Mouse (Mus musculus) intestine, postnatal 0 days (tissue): ENCODE results near the gene Cyth2. TPM values are rescaled to one million over a fixed set of nuclear protein-coding genes. Genes with fewer than 3 reads are reported as not detected.

Experiments
- ATAC-seq: fragments of 200-750 bp; cut with Nextera tagmentation; 2 replicates; pipeline ENCODE4 v1.8.0; 2017; ENCODE audit warnings: mild to moderate bottlenecking, moderate TSS enrichment, moderate library complexity
- H3K27ac ChIP-seq: fragments of 300-500 bp; sonication (generic); 2 replicates; pipeline ENCODE4 v1.5.1; 2014; ENCODE audit warnings: mild to moderate bottlenecking, low read depth, low read length, moderate library complexity
- H3K27me3 ChIP-seq: fragments of 300-500 bp; sonication (generic); replicated peaks from 2 replicates; pipeline ENCODE4 v1.6.1; 2014; ENCODE audit warnings: low read length, mixed read lengths; ENCODE audit not compliant: control insufficient read depth, insufficient read depth
- H3K36me3 ChIP-seq: fragments of 300-500 bp; sonication (generic); 2 replicates; pipeline ENCODE4 v1.6.1; 2014; ENCODE audit warnings: mild to moderate bottlenecking, moderate library complexity; ENCODE audit not compliant: control insufficient read depth, insufficient read depth
- H3K4me1 ChIP-seq: fragments of 300-500 bp; sonication (generic); replicated peaks from 2 replicates; pipeline ENCODE4 v1.6.1; 2014; ENCODE audit warnings: antibody characterized with exemption, low read length, mixed read lengths; ENCODE audit not compliant: control insufficient read depth, insufficient read depth
- H3K4me2 ChIP-seq: fragments of 300-500 bp; sonication (generic); replicated peaks from 2 replicates; pipeline ENCODE4 v1.6.1; 2014; ENCODE audit warnings: low read depth, mild to moderate bottlenecking, moderate library complexity
- H3K4me3 ChIP-seq: fragments of 300-500 bp; sonication (generic); 2 replicates; pipeline ENCODE4 v1.5.1; 2014; ENCODE audit warnings: low read depth, low read length
- H3K9ac ChIP-seq: fragments of 300-500 bp; sonication (generic); 2 replicates; pipeline ENCODE4 v1.6.1; 2014; ENCODE audit warnings: mild to moderate bottlenecking, low read depth, low read length
- H3K9me3 ChIP-seq: fragments of 300-500 bp; sonication (generic); 2 replicates; pipeline ENCODE4 v1.6.1; 2016; ENCODE audit warnings: mixed run types; ENCODE audit not compliant: control insufficient read depth
- CTCF ChIP-seq: sonication (generic); IDR thresholded peaks from 2 replicates; pipeline ENCODE4 v1.5.1; 2016; ENCODE audit warnings: low read depth, mild to moderate bottlenecking, control low read depth, antibody characterized with exemption, moderate library complexity
- WGBS: fragments of 180-500 bp; shearing (Covaris S2); extraction: QIAGEN DNeasy Blood & Tissue Kit; methylation state at CpG from one replicate; pipeline ENCODE4 v1.1.7; 2014; 5-methylcytosine and 5-hydroxymethylcytosine counted together
- polyA plus RNA-seq: library from polyadenylated mRNA; unstranded; fragments of >200 nt; fragmentation: Nextera tagmentation; extraction: Ambion mirVana; gene quantifications from 2 replicates; pipeline ENCODE4 v1.2.1, GENCODE M21; 2015

Cyth2 gene
- polyA plus RNA-seq: 61.9 and 66.4 TPM in 2 replicates

GRCm38 (mm10) chr7:45813787-45814779, at the start of gene Cyth2:
TSS of gene Cyth2 (minus strand) at chr7:45814581.
- H3K36me3 ChIP-seq: peaks cover 35% of the 10 kb centered on the region
- TF ChIP-seq CTCF: no peak
- H3K27me3 ChIP-seq: no peaks in the 10 kb centered on the region
- peak within 1 kb of the TSS; percentile 99 for H3K9ac ChIP-seq
- H3K27ac ChIP-seq: peak within 1 kb of the TSS; percentile 98
- H3K9me3 ChIP-seq: no peaks in the 10 kb centered on the region
- peak within 1 kb of the TSS; percentile 84 for H3K4me2 ChIP-seq
- H3K4me1 ChIP-seq: peaks cover 7% of the 10 kb centered on the region; the same call in 1 of the 2 replicates
- peak within 1 kb of the TSS; percentile 100 for H3K4me3 ChIP-seq
- WGBS: under 1% methylated on average over 73 of the region's 92 CpGs
- ATAC-seq: peak; percentile 99

- H3K9ac ChIP-seq: no peak overlapping the region
- H3K27me3 ChIP-seq: 0 out of 2 replicates have a peak, but pooled peaks cover under 1% of the 10 kb centered on the region
- no peak overlapping the region for H3K4me3 ChIP-seq
- no peaks in the 10 kb centered on the region for H3K36me3 ChIP-seq
- WGBS: 74% methylated on average over 7 of the region's 7 CpGs
- ATAC-seq: no peak
- H3K4me1 ChIP-seq: no peaks in the 10 kb centered on the region
- no peak for TF ChIP-seq CTCF
- H3K9me3 ChIP-seq: no peaks in the 10 kb centered on the region
- H3K4me2 ChIP-seq: no peak overlapping the region
- no peak overlapping the region for H3K27ac ChIP-seq
These were observed 48.4 kb upstream of the Cyth2 start for GRCm38 (mm10) chr7:45862804-45863203.

GRCm38 (mm10) chr7:45859008-45859407, 44.6 kb upstream of the Cyth2 start:
- no peak for TF ChIP-seq CTCF
- Histone ChIP-seq H3K27ac (no peak overlapping the region), H3K4me3 (no peak overlapping the region), H3K27me3 (peaks cover 14% of the 10 kb centered on the region), H3K36me3 (0 out of 2 replicates have a peak, but pooled peaks cover 3% of the 10 kb centered on the region), H3K4me2 (no peak overlapping the region), H3K9me3 (no peaks in the 10 kb centered on the region), H3K4me1 (no peaks in the 10 kb centered on the region), H3K9ac (no peak overlapping the region)
- WGBS: 38% methylated on average over 4 of the region's 4 CpGs
- 0 out of 2 replicates have a peak, but pooled peaks have one; percentile 16 for ATAC-seq

- H3K4me2 ChIP-seq: peak overlapping the region; percentile 62
- 0 out of 2 replicates have a peak, but pooled peaks cover 4% of the 10 kb centered on the region for H3K36me3 ChIP-seq
- H3K9me3 ChIP-seq: no peaks in the 10 kb centered on the region
- no peaks in the 10 kb centered on the region for H3K4me1 ChIP-seq
- H3K27me3 ChIP-seq: peaks cover 14% of the 10 kb centered on the region
- ATAC-seq: 0 out of 2 replicates have a peak, but pooled peaks have one; percentile 32
- H3K9ac ChIP-seq: no peak overlapping the region
- TF ChIP-seq CTCF: no peak
- WGBS: 13% methylated on average over 30 of the region's 30 CpGs
- peak overlapping the region; percentile 28 for H3K4me3 ChIP-seq
- H3K27ac ChIP-seq: no peak overlapping the region
These were observed 42.8 kb upstream of the Cyth2 start for GRCm38 (mm10) chr7:45856950-45857901.

GRCm38 (mm10) chr7:45853089-45853488, 38.7 kb upstream of the Cyth2 start:
- WGBS: 82% methylated on average over 12 of the region's 12 CpGs

More at GRCm38 (mm10) chr7:45853089-45853488, 38.7 kb upstream of the Cyth2 start:
- no peaks in the 10 kb centered on the region for H3K4me1 ChIP-seq
- H3K4me3 ChIP-seq: no peak overlapping the region
- peaks cover 14% of the 10 kb centered on the region for H3K27me3 ChIP-seq
- no peak overlapping the region for H3K4me2 ChIP-seq
- 0 out of 2 replicates have a peak, but pooled peaks cover 4% of the 10 kb centered on the region for H3K36me3 ChIP-seq
- no peak overlapping the region for H3K9ac ChIP-seq
- no peak for TF ChIP-seq CTCF
- no peak for ATAC-seq
- H3K9me3 ChIP-seq: no peaks in the 10 kb centered on the region
- H3K27ac ChIP-seq: no peak overlapping the region
